Mouse (Mus musculus) testis, adult 2 months (tissue): ENCODE measurements at regions not wholly inside any gene's neighbourhood (a gene's known extent, or its start where the extent isn't known, plus 50 kb on each side); places are given as distances from the start of the nearest gene placed in this dataset.

Experiments
- CTCF ChIP-seq: fragments of 200-500 bp; IDR thresholded peaks from 2 replicates; pipeline ENCODE4 v1.5.1; 2012; ENCODE audit warnings: low read depth, mild to moderate bottlenecking, inconsistent platforms, low read length, moderate library complexity; ENCODE audit not compliant: control insufficient read depth, insufficient read depth, insufficient replicate concordance
- POLR2A ChIP-seq: fragments of 200-500 bp; IDR thresholded peaks from 2 replicates; pipeline ENCODE4 v1.6.1; 2012; ENCODE audit warnings: low read depth, mild to moderate bottlenecking, inconsistent platforms, low read length, moderate library complexity; ENCODE audit not compliant: control insufficient read depth

DNA sequence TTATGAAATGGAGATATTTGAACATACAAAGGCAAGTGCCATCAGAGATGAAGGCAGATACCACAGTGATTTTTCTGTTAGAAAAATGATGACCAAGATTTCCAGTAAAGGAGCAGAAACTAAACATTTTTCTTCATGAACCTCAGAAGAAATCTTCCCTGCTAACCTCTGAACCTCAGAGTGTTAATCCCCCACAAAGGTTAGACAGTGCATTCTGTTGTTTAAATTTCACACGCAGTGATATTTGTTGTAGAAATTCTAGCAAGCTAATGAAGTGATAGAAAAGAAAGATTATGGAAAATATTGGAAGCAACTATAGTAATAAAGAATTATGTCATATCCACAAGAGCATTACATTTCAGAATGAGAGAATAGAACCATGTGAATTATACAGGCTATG is 488.8 kb upstream of the Cdh6 start:
- TF ChIP-seq POLR2A (no peak), CTCF (no peak)
